Mouse (Mus musculus): ENCODE measurements around the gene Asb3. TPM values are rescaled to one million over a fixed set of nuclear protein-coding genes. Genes with fewer than 3 reads are reported as not detected.
"Not testable (repeated sequence)": the region's sequence is repeated elsewhere in the genome, so short reads cannot be mapped to it uniquely, and the experiment has no call there.

Gene Asb3
- polyA plus RNA-seq, 1 experiment from 2014 or later: 33.7 TPM

DNA sequence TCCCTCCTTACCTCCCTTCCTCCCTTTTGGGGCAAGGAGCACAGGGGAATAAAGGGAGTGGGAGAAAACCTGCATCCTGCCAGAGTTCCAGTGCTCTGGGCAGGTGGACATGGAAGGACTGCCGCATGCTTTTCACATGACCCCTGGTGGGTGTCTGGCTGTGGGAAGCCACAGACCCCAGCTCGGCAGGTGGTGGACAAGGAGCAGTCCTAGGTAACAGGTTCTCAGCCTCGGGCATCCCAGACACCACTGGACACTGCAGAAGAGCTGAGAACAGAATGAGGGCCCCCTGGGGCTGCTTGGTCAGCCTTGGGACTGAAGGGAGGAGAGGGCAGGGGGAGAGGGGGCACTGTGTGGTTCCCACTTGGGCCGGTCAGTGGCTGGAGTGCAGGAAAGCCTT lies 149.7 kb downstream of the Asb3 start:
- H3K27me3 ChIP-seq (ENCODE audit: control insufficient read depth, insufficient read depth, low read length): no peaks in the 10 kb centered on the region
- H3K9me3 ChIP-seq (ENCODE audit: control insufficient read depth, low read length): 0 out of 2 replicates have a peak, but pooled peaks cover under 1% of the 10 kb centered on the region
- no peaks in the 10 kb centered on the region for H3K4me1 ChIP-seq (replicated peaks; ENCODE audit: control insufficient read depth, insufficient read depth, low read length)
- no peak overlapping the region for H3K4me3 ChIP-seq (ENCODE audit: low read depth, low read length)
- 95% methylated on average over 4 of the region's 4 CpGs for WGBS
- ATAC-seq (ENCODE audit: low FRiP score) (peak; percentile 49; the same call in 1 of the 2 replicates), DNase-seq (ENCODE audit: low spot score) (no peak)
- no peaks in the 10 kb centered on the region for H3K36me3 ChIP-seq (ENCODE audit: control insufficient read depth, insufficient read depth, low read length)
- H3K9ac ChIP-seq (ENCODE audit: low read depth, low read length): no peak overlapping the region
- no peak overlapping the region for H3K27ac ChIP-seq (ENCODE audit: low read depth, low read length)
- H3K4me2 ChIP-seq (replicated peaks; ENCODE audit: low read depth, low read length): no peak overlapping the region

DNA sequence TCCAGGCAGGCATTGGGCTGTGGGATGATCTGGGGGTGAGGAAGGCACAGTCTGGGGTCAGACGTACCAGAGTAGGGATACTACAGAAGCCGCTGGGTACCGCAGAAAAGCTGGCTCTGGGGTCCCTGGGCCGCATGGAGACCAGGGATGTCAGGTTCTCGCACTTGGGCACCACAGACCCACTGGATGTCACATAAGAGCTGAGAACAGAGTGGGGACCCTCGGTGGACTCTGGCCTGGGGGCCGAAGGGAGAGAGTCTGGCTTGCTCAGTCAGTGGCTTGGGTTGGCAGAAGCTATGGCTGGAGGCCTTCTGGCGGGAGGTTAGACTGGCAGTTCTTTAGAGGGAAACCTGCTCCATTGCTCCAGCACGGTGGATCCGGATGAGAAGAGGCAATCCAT lies 204.8 kb downstream of the Asb3 start:
- ATAC-seq (ENCODE audit: low FRiP score): no peak
- H3K9ac ChIP-seq (ENCODE audit: low read depth, low read length): no peak overlapping the region
- H3K4me3 ChIP-seq (ENCODE audit: low read depth, low read length): no peak overlapping the region
- no peak for DNase-seq (ENCODE audit: low spot score)
- H3K9me3 ChIP-seq (ENCODE audit: control insufficient read depth, low read length): no peaks in the 10 kb centered on the region
- H3K27me3 ChIP-seq (ENCODE audit: control insufficient read depth, insufficient read depth, low read length): no peaks in the 10 kb centered on the region
- no peaks in the 10 kb centered on the region for H3K36me3 ChIP-seq (ENCODE audit: control insufficient read depth, insufficient read depth, low read length)
- H3K4me2 ChIP-seq (replicated peaks; ENCODE audit: low read depth, low read length): no peak overlapping the region
- H3K27ac ChIP-seq (ENCODE audit: low read depth, low read length): no peak overlapping the region
- no peaks in the 10 kb centered on the region for H3K4me1 ChIP-seq (replicated peaks; ENCODE audit: control insufficient read depth, insufficient read depth, low read length)
- WGBS: 90% methylated on average over 10 of the region's 10 CpGs

DNA sequence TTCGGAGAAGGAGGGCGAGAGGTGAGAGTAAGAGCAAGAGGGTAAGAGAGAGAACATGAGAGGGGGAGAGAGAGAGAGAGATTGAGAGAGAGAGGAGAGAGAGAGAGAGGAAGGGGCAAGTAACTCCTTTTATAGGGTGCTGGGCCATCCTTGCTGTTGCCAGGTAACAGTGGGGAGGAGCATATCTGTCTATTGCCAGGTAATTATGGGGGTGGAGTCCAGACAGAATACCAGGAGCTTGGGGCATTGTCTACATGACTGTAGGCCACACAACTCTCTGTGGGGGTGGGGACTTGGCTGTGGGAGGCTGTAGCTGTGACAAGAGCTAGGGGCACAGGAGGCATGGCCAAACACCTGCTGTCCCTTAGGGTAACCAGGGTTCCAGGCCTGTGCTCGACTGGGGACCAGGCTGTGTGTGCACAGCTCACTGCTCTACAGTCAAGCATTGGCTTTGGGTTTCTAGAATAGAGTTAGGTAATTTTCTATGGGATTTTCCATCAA lies 205.3 kb downstream of the Asb3 start:
- no peak overlapping the region for H3K4me2 ChIP-seq (replicated peaks; ENCODE audit: low read depth, low read length)
- H3K36me3 ChIP-seq (ENCODE audit: control insufficient read depth, insufficient read depth, low read length): no peaks in the 10 kb centered on the region
- DNase-seq (ENCODE audit: low spot score) (no peak), ATAC-seq (ENCODE audit: low FRiP score) (no peak)
- no peaks in the 10 kb centered on the region for H3K27me3 ChIP-seq (ENCODE audit: control insufficient read depth, insufficient read depth, low read length)
- H3K27ac ChIP-seq (ENCODE audit: low read depth, low read length): no peak overlapping the region
- no peaks in the 10 kb centered on the region for H3K9me3 ChIP-seq (ENCODE audit: control insufficient read depth, low read length)
- 73% methylated on average over 3 of the region's 3 CpGs for WGBS
- H3K9ac ChIP-seq (ENCODE audit: low read depth, low read length): no peak overlapping the region
- no peak overlapping the region for H3K4me3 ChIP-seq (ENCODE audit: low read depth, low read length)
- no peaks in the 10 kb centered on the region for H3K4me1 ChIP-seq (replicated peaks; ENCODE audit: control insufficient read depth, insufficient read depth, low read length)

DNA sequence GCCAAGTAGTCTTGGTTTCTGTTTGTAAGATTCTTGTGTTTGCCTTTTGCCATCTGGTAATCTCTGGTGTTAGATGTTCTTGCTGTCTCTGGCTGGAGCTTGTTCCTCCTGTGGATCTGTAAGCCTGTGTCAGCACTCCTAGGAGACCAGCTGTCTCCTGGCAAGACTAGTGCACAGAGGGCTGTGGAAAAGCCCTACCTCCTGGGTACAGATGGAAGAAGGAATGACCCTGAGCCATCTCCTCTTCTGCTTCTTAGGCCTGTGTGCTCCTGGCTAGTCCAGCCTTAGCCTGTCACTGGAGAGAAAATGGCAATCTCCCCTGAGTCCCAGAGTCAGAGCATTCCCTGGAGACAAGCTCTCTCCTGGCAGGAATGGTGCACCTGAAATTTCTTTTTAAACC lies 214.3 kb downstream of the Asb3 start:
- not testable (repeated sequence) for H3K36me3 ChIP-seq (ENCODE audit: control insufficient read depth, insufficient read depth, low read length); ATAC-seq (ENCODE audit: low FRiP score); H3K27me3 ChIP-seq (ENCODE audit: control insufficient read depth, insufficient read depth, low read length); H3K9me3 ChIP-seq (ENCODE audit: control insufficient read depth, low read length); H3K27ac ChIP-seq (ENCODE audit: low read depth, low read length); H3K4me3 ChIP-seq (ENCODE audit: low read depth, low read length); DNase-seq (ENCODE audit: low spot score); H3K9ac ChIP-seq (ENCODE audit: low read depth, low read length); H3K4me1 ChIP-seq (replicated peaks; ENCODE audit: control insufficient read depth, insufficient read depth, low read length); H3K4me2 ChIP-seq (replicated peaks; ENCODE audit: low read depth, low read length)

DNA sequence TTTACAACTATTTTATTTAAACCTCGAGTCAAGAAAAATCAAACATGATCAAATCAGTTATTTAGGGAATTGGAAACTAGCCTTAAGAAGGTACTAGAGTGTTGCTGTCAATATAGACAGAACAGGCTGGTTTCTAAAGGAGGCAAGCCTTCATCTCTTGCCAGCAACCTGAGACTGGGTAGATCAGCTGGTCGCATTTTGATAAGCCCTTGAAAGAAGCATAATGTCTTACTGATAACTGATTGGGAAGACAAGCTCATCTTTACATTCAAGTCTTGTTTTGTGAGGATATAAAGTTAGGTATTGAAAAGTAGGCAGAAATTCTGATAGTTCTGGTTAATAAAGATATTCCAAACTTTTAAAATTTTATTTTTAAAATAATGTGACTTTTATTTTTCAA lies 217.0 kb downstream of the Asb3 start:
- 89% methylated on average over 2 of the region's 2 CpGs for WGBS
- H3K4me2 ChIP-seq (replicated peaks; ENCODE audit: low read depth, low read length): no peak overlapping the region

DNA sequence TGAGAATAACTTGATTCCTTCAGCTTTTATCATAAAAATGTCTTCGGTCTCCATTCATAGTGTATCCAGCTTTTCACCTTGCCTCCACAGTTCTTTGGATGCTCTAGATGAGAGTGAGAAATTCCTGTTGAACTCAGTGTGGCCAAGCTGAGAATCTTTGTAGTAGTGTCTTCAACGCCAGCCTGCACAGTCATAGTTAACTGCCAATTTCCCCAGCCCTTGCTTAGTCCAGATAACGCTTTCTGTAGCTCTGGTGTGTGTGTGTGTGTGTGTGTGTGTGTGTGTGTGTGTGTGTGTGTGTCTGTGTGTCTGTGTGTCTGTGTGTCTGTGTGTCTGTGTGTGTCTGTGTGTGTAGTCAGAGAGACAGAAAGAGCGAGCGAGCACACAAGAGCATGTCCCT lies 220.1 kb downstream of the Asb3 start:
- no peak overlapping the region for H3K27ac ChIP-seq (ENCODE audit: low read depth, low read length)
- H3K4me2 ChIP-seq (replicated peaks; ENCODE audit: low read depth, low read length): no peak overlapping the region
- WGBS: 91% methylated on average over 5 of the region's 5 CpGs
- no peaks in the 10 kb centered on the region for H3K36me3 ChIP-seq (ENCODE audit: control insufficient read depth, insufficient read depth, low read length)
- no peaks in the 10 kb centered on the region for H3K4me1 ChIP-seq (replicated peaks; ENCODE audit: control insufficient read depth, insufficient read depth, low read length)
- no peak overlapping the region for H3K4me3 ChIP-seq (ENCODE audit: low read depth, low read length)
- ATAC-seq (ENCODE audit: low FRiP score) (no peak), DNase-seq (ENCODE audit: low spot score) (no peak)
- H3K9me3 ChIP-seq (ENCODE audit: control insufficient read depth, low read length): no peaks in the 10 kb centered on the region
- no peak overlapping the region for H3K9ac ChIP-seq (ENCODE audit: low read depth, low read length)
- H3K27me3 ChIP-seq (ENCODE audit: control insufficient read depth, insufficient read depth, low read length): no peaks in the 10 kb centered on the region

More for the DNA sequence above, 217.0 kb downstream of the Asb3 start:
- DNase-seq (ENCODE audit: low spot score): no peak
- Histone ChIP-seq H3K4me3 (ENCODE audit: low read depth, low read length) (no peak overlapping the region), H3K27me3 (ENCODE audit: control insufficient read depth, insufficient read depth, low read length) (no peaks in the 10 kb centered on the region), H3K27ac (ENCODE audit: low read depth, low read length) (no peak overlapping the region), H3K9ac (ENCODE audit: low read depth, low read length) (no peak overlapping the region), H3K4me1 (replicated peaks; ENCODE audit: control insufficient read depth, insufficient read depth, low read length) (no peaks in the 10 kb centered on the region), H3K9me3 (ENCODE audit: control insufficient read depth, low read length) (no peaks in the 10 kb centered on the region), H3K36me3 (ENCODE audit: control insufficient read depth, insufficient read depth, low read length) (no peaks in the 10 kb centered on the region)
- no peak for ATAC-seq (ENCODE audit: low FRiP score)

DNA sequence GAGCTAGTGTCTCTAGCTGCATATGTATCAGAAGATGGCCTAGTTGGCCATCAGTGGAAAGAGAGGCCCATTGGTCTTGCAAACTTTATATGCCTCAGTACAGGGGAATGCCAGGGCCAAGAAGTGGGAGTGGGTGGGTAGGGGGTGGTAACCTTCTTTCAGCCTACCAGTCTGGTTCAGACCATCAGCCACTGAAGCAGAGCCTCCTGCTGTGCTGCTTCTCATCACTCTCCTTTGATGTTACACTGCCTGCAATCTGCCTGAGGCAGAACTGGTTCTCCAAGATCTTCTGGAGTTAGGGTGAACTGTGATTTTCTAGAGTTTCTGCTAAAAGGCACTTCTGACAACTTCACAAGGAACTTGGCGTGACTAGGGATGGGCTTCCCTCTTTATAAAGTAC lies 241.7 kb downstream of the Asb3 start:
- not testable (repeated sequence) for ATAC-seq (ENCODE audit: low FRiP score); DNase-seq (ENCODE audit: low spot score); H3K27me3 ChIP-seq (ENCODE audit: control insufficient read depth, insufficient read depth, low read length); H3K9me3 ChIP-seq (ENCODE audit: control insufficient read depth, low read length); H3K36me3 ChIP-seq (ENCODE audit: control insufficient read depth, insufficient read depth, low read length); H3K4me1 ChIP-seq (replicated peaks; ENCODE audit: control insufficient read depth, insufficient read depth, low read length); H3K4me2 ChIP-seq (replicated peaks; ENCODE audit: low read depth, low read length); H3K27ac ChIP-seq (ENCODE audit: low read depth, low read length); H3K4me3 ChIP-seq (ENCODE audit: low read depth, low read length); H3K9ac ChIP-seq (ENCODE audit: low read depth, low read length)
- WGBS: 83% methylated on average over 1 of the region's 1 CpGs

DNA sequence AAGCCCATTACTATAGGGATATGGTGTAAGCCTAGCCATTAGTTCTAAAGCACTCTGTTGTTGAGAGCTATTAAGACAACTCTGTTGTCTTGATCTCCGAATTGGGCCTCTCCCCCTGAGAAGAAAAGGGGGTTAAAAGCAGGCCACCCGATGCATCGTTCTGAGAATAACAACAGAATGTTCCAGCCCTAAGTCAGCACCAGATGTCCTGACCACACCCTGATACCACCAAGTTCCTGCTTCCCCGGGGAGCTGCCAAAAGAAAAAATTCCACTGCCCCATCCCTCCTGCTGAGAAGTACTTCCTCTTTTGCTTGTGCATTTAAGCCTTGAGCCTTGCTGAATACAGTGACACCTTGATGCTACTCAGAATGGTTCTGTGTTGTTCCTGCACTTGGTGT lies 248.5 kb downstream of the Asb3 start:
- not testable (repeated sequence) for H3K36me3 ChIP-seq (ENCODE audit: control insufficient read depth, insufficient read depth, low read length); H3K9ac ChIP-seq (ENCODE audit: low read depth, low read length); H3K4me2 ChIP-seq (replicated peaks; ENCODE audit: low read depth, low read length); DNase-seq (ENCODE audit: low spot score); H3K4me1 ChIP-seq (replicated peaks; ENCODE audit: control insufficient read depth, insufficient read depth, low read length); H3K27me3 ChIP-seq (ENCODE audit: control insufficient read depth, insufficient read depth, low read length); H3K4me3 ChIP-seq (ENCODE audit: low read depth, low read length); ATAC-seq (ENCODE audit: low FRiP score); H3K27ac ChIP-seq (ENCODE audit: low read depth, low read length); H3K9me3 ChIP-seq (ENCODE audit: control insufficient read depth, low read length)
- WGBS: 81% methylated on average over 4 of the region's 4 CpGs

DNA sequence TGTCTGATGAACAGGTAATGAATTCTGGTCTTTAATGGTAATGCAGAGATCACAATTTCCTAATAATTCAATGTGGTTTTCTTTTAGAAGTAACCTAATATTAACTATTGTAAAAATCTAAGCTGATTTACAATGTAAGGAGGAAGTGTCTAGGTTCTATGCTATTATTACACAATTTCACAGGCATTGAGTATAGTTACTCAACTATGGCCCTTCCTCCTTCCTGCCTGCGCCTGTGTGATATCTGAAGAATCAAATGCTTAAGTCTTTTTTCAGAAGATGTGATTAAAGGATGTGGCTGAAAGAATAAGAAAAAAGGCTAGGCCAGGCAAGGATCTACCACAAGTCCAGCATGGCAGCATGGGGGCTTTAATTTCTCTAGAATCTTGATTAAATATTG lies 249.6 kb downstream of the Asb3 start:
- 92% methylated on average over 1 of the region's 1 CpGs for WGBS
- not testable (repeated sequence) for H3K9ac ChIP-seq (ENCODE audit: low read depth, low read length); DNase-seq (ENCODE audit: low spot score); H3K36me3 ChIP-seq (ENCODE audit: control insufficient read depth, insufficient read depth, low read length); H3K4me3 ChIP-seq (ENCODE audit: low read depth, low read length); H3K4me1 ChIP-seq (replicated peaks; ENCODE audit: control insufficient read depth, insufficient read depth, low read length); H3K4me2 ChIP-seq (replicated peaks; ENCODE audit: low read depth, low read length); H3K27me3 ChIP-seq (ENCODE audit: control insufficient read depth, insufficient read depth, low read length); H3K9me3 ChIP-seq (ENCODE audit: control insufficient read depth, low read length); ATAC-seq (ENCODE audit: low FRiP score); H3K27ac ChIP-seq (ENCODE audit: low read depth, low read length)

All from hindbrain, embryonic 11.5 days (tissue).